19 mouse cellular contexts compared by ENCODE assay signal in genomic region chr6:112339016-112339415, GRCm38 (mm10). TPM values are rescaled to one million over a fixed set of nuclear protein-coding genes. Genes with fewer than 3 reads are reported as not detected.
DNase-seq lines count a peak whose midpoint lies in the region.
"Had no signal": no experiment of that assay in that cellular context is flagged by ENCODE, and none has a peak within 500 bp of the region (broad histone marks: within the 10 kb centered on the region; RNA-seq: fewer than 3 reads in every experiment).

No protein-coding gene starts in this region.

- peak; percentile 25 to 37 for DNase-seq in kidney, adult 8-10 months
- no peak for DNase-seq in kidney, adult 18-20 months
- DNase-seq in kidney, postnatal 14 days = peak; percentile 27
- no peak for DNase-seq in kidney, postnatal 4 days
- peak; percentile 31 to 41 for DNase-seq in kidney, postnatal 36 days
- DNase-seq in kidney, postnatal 10 days = no peak
- peak; percentile 34 for DNase-seq in adipocyte (ENCODE audit: low spot score)
- DNase-seq in adrenal gland, postnatal 36 days = no peak
- DNase-seq: adrenal gland, adult 8-10 months; adrenal gland, postnatal 14 days; cerebellum, adult 11 months; cerebellum, adult 18-20 months; cerebellum, adult 8-10 months; cerebellum, adult 9-11 months; cerebellum, postnatal 14 days; cerebellum, postnatal 36 days; embryo, embryonic 11 days had no signal

RNA-seq across cellular contexts. Expression of gene Ssu2, which starts 48.8 kb away (rescaled TPM):
- total RNA-seq in adrenal gland, postnatal 36 days (2021) = 10 to 100 TPM in 1 of 2 experiments, under 1 TPM in 1; 0.40 to 32.8 TPM
- total RNA-seq: common myeloid progenitor, adult 5-6 weeks; MEL had no signal

Comparison
In these comparisons a context has a peak if more than half of its experiments do, and no peak if none do; other contexts are left out.
1. DNase-seq: peak in kidney, adult 8-10 months (2 of 2), kidney, postnatal 14 days (single experiment), kidney, postnatal 36 days (2 of 2) and adipocyte (single experiment); none in kidney, adult 18-20 months (single experiment), kidney, postnatal 4 days (0 of 2), kidney, postnatal 10 days (single experiment) and adrenal gland, postnatal 36 days (0 of 2).